In the genomic region with DNA sequence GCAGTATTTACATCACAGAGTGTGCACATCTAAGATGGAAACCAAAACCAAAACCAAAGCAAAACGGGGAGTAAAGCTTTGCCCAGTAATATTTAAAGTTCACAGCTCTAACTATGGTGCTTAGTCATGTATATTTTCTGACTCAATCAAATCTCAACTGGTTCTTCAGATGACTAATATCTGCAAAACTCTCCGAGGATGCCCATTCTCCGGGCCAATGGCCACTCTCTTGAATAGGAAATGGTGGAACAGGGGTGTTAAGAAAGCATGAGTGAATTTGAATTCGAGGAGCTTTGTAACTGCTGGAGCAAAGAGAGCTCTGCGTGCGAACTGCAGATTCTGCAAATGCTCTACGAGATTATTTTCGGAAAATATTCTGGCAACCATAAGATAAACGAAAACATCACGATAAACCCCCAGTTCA, we compare ENCODE assay signal across 8 mouse cellular contexts. TPM values are rescaled to one million over a fixed set of nuclear protein-coding genes. Genes with fewer than 3 reads are reported as not detected.
DNase-seq lines count a peak whose midpoint lies in the region; ATAC-seq and TF ChIP-seq lines count a peak whose summit lies in the region.

No protein-coding gene starts in this region.

- no peak for TF ChIP-seq CTCF in ES-Bruce4 (IDR thresholded peaks at IDR 0.05; ENCODE audit: low read depth, low read length)

- peak overlapping the region; percentile 61 for H3K4me2 ChIP-seq in hindbrain, embryonic 11.5 days (replicated peaks; ENCODE audit: low read depth, low read length)
- peak overlapping the region; percentile 66 for H3K4me2 ChIP-seq in lung, embryonic 16.5 days (ENCODE audit: low read depth, low read length)

- no peaks in the 10 kb centered on the region for H3K4me1 ChIP-seq in ES-Bruce4 (ENCODE audit: control insufficient read depth, insufficient read depth, low read length)
- no peaks in the 10 kb centered on the region for H3K4me1 ChIP-seq in hindbrain, embryonic 11.5 days (replicated peaks; ENCODE audit: control insufficient read depth, insufficient read depth, low read length)
- H3K4me1 ChIP-seq in lung, embryonic 16.5 days (replicated peaks; ENCODE audit: control insufficient read depth, insufficient read depth, low read length) = peaks cover 5% of the 10 kb centered on the region

- H3K4me3 ChIP-seq in ES-Bruce4 (ENCODE audit: low read depth, low read length) = peak overlapping the region; percentile 97
- H3K4me3 ChIP-seq in hindbrain, embryonic 11.5 days (ENCODE audit: low read depth, low read length) = peak overlapping the region; percentile 75
- peak overlapping the region; percentile 91 for H3K4me3 ChIP-seq in lung, embryonic 16.5 days (ENCODE audit: low read length)

- ATAC-seq in common myeloid progenitor, adult 5-6 weeks (replicated peaks; ENCODE audit: low read depth, poor library complexity, severe bottlenecking) = peak; percentile 44
- ATAC-seq in hindbrain, embryonic 11.5 days (ENCODE audit: low FRiP score) = peak; percentile 67
- peak; percentile 20 for ATAC-seq in lung, embryonic 16.5 days (ENCODE audit: low read depth)

- TF ChIP-seq POLR2A in ES-Bruce4 (IDR thresholded peaks at IDR 0.05; ENCODE audit: insufficient read depth, low read length) = no peak

- no peaks in the 10 kb centered on the region; the same call in 1 of the 2 replicates for H3K27me3 ChIP-seq in ES-Bruce4 (ENCODE audit: control insufficient read depth, insufficient read depth, low read length, poor library complexity, severe bottlenecking)
- H3K27me3 ChIP-seq in hindbrain, embryonic 11.5 days (ENCODE audit: control insufficient read depth, insufficient read depth, low read length) = no peaks in the 10 kb centered on the region
- H3K27me3 ChIP-seq in lung, embryonic 16.5 days (ENCODE audit: control insufficient read depth, insufficient read depth, low read depth, low read length) = no peaks in the 10 kb centered on the region

- WGBS in hindbrain, embryonic 11.5 days = 4% methylated on average over 10 of the region's 10 CpGs
- WGBS in lung, embryonic 16.5 days = under 1% methylated on average over 10 of the region's 10 CpGs

- H3K9me3 ChIP-seq in ES-Bruce4 (replicated peaks; ENCODE audit: control insufficient read depth, insufficient read depth, low read length, poor library complexity, severe bottlenecking) = no peaks in the 10 kb centered on the region
- no peaks in the 10 kb centered on the region for H3K9me3 ChIP-seq in hindbrain, embryonic 11.5 days (ENCODE audit: control insufficient read depth, low read length)
- H3K9me3 ChIP-seq in lung, embryonic 16.5 days (ENCODE audit: control insufficient read depth, low read length) = no peaks in the 10 kb centered on the region

- no peaks in the 10 kb centered on the region; the same call in none of the 2 replicates for H3K36me3 ChIP-seq in ES-Bruce4 (ENCODE audit: control insufficient read depth, insufficient read depth, low read length, poor library complexity, severe bottlenecking)
- H3K36me3 ChIP-seq in hindbrain, embryonic 11.5 days (ENCODE audit: control insufficient read depth, insufficient read depth, low read length) = peaks cover 5% of the 10 kb centered on the region; the same call in 1 of the 2 replicates
- peaks cover 18% of the 10 kb centered on the region for H3K36me3 ChIP-seq in lung, embryonic 16.5 days (ENCODE audit: control insufficient read depth, insufficient read depth, low read length)

- H3K9ac ChIP-seq in ES-Bruce4 (ENCODE audit: low read depth, poor library complexity, severe bottlenecking) = peak overlapping the region; percentile 99
- H3K9ac ChIP-seq in hindbrain, embryonic 11.5 days (ENCODE audit: low read depth, low read length) = peak overlapping the region; percentile 86
- H3K9ac ChIP-seq in lung, embryonic 16.5 days (ENCODE audit: low read length) = peak overlapping the region; percentile 90

- peak; percentile 2 to 21 for DNase-seq in kidney, postnatal 36 days
- no peak for DNase-seq in kidney, adult 9 months
- DNase-seq in hindbrain, embryonic 11.5 days (ENCODE audit: low spot score) = no peak
- DNase-seq in retina, postnatal 1 day = peak; percentile 66
- DNase-seq in cerebellum, adult 11-12 months = no peak

- peak overlapping the region; percentile 73; the same call in 1 of the 2 replicates for H3K27ac ChIP-seq in ES-Bruce4 (ENCODE audit: insufficient read depth, low read length)
- no peak overlapping the region for H3K27ac ChIP-seq in hindbrain, embryonic 11.5 days (ENCODE audit: low read depth, low read length)
- H3K27ac ChIP-seq in lung, embryonic 16.5 days (ENCODE audit: low read length) = peak overlapping the region; percentile 95

- TF ChIP-seq EP300 in ES-Bruce4 (IDR thresholded peaks at IDR 0.05; ENCODE audit: insufficient read depth, low read depth, low read length) = no peak

RNA-seq across cellular contexts. Expression of gene Zfp945, which starts 0.5 kb away (rescaled TPM):
- 16.9 and 18.1 TPM in 2 replicates for polyA plus RNA-seq in ES-Bruce4 (2011; ENCODE audit: insufficient read depth, insufficient read length, low read depth, missing spikeins)
- 14.3 and 16.1 TPM in 2 replicates for total RNA-seq in common myeloid progenitor, adult 5-6 weeks (2017)
- 23.1 and 27.3 TPM in 2 replicates for polyA plus RNA-seq in hindbrain, embryonic 11.5 days (2014; fragmentation: Nextera tagmentation; extraction: Ambion mirVana)
- polyA plus RNA-seq in lung, embryonic 16.5 days (2015; fragmentation: Nextera tagmentation; extraction: Ambion mirVana) = 21.7 and 22.1 TPM in 2 replicates

Comparison
In these comparisons a context has a peak if more than half of its experiments do, and no peak if none do; other contexts are left out.
1. DNase-seq: peak in kidney, postnatal 36 days (2 of 2) and retina, postnatal 1 day (single experiment); none in kidney, adult 9 months (single experiment), hindbrain, embryonic 11.5 days (single experiment) and cerebellum, adult 11-12 months (single experiment).
2. Peak in every context shown above with its lines, with median percentiles within 50 percentile points of each other: H3K4me3 ChIP-seq, H3K9ac ChIP-seq and ATAC-seq.